Mouse (Mus musculus) forebrain, postnatal 0 days (tissue): Measurements from ENCODE around the gene Bcl9. TPM values are rescaled to one million over a fixed set of nuclear protein-coding genes. Genes with fewer than 3 reads are reported as not detected.

Source experiments
- ATAC-seq: fragments of 200-750 bp; cut with Nextera tagmentation; 2 replicates; pipeline ENCODE4 v1.8.0; 2017; ENCODE audit warnings: mild to moderate bottlenecking, moderate library complexity
- DNase-seq: peaks from one replicate; pipeline ENCODE4 v3.0.0-alpha.2; 2015
- H3K27ac ChIP-seq: fragments of 300-500 bp; sonication (generic); 2 replicates; pipeline ENCODE4 v1.5.1; 2014; ENCODE audit warnings: low read depth, mild to moderate bottlenecking, antibody characterized with exemption, low read length, moderate library complexity, mixed read lengths
- H3K27me3 ChIP-seq: fragments of 300-500 bp; sonication (generic); 2 replicates; pipeline ENCODE4 v1.6.1; 2014; ENCODE audit warnings: mild to moderate bottlenecking, low read length, mixed read lengths; ENCODE audit not compliant: insufficient read depth
- H3K36me3 ChIP-seq: fragments of 300-500 bp; sonication (generic); 2 replicates; pipeline ENCODE4 v1.6.1; 2014; ENCODE audit warnings: mild to moderate bottlenecking, moderate library complexity; ENCODE audit not compliant: insufficient read depth
- H3K4me1 ChIP-seq: fragments of 300-500 bp; sonication (generic); 2 replicates; pipeline ENCODE4 v1.6.1; 2014; ENCODE audit warnings: antibody characterized with exemption; ENCODE audit not compliant: insufficient read depth
- H3K4me2 ChIP-seq: fragments of 300-500 bp; sonication (generic); 2 replicates; pipeline ENCODE4 v1.6.1; 2014; ENCODE audit warnings: low read depth, mild to moderate bottlenecking, moderate library complexity
- H3K4me3 ChIP-seq: fragments of 300-500 bp; sonication (generic); 2 replicates; pipeline ENCODE4 v1.5.1; 2014; ENCODE audit warnings: low read depth, low read length, mixed read lengths
- H3K9ac ChIP-seq: fragments of 300-500 bp; sonication (generic); 2 replicates; pipeline ENCODE4 v1.6.1; 2014; ENCODE audit warnings: mild to moderate bottlenecking
- H3K9me3 ChIP-seq: fragments of 300-500 bp; sonication (generic); 2 replicates; pipeline ENCODE4 v1.6.1; 2016; ENCODE audit warnings: low read length
- CTCF ChIP-seq: sonication (generic); IDR thresholded peaks from 2 replicates; pipeline ENCODE4 v1.5.1; 2016; ENCODE audit warnings: antibody characterized with exemption, control low read depth, low read depth
- whole genome bisulfite sequencing: fragments of 180-500 bp; shearing (Covaris S2); extraction: QIAGEN DNeasy Blood & Tissue Kit; methylation state at CpG from one replicate; pipeline ENCODE4 v1.1.7; 2014; 5-methylcytosine and 5-hydroxymethylcytosine counted together
- polyA plus RNA-seq: library from polyadenylated mRNA; unstranded; fragments of >200 nt; fragmentation: Nextera tagmentation; extraction: Ambion mirVana; gene quantifications from 2 replicates; pipeline ENCODE4 v1.2.1, GENCODE M21; 2015
- total RNA-seq: library from RNA; depleted of rRNA; stranded (reverse); fragments of >200 nt; gene quantifications from 2 replicates; pipeline ENCODE4 v1.2.3, GENCODE M21; 2014

The Bcl9 gene
- total and polyA plus RNA-seq, 2 experiments from 2014 or later, result 46.4 to 62.8 TPM

GRCm38 (mm10) chr3:97327809-97328208 lies 30.1 kb upstream of the Bcl9 start:
- Histone ChIP-seq H3K27ac (no peak overlapping the region), H3K9me3 (no peaks in the 10 kb centered on the region), H3K4me3 (no peak overlapping the region), H3K27me3 (no peaks in the 10 kb centered on the region), H3K4me2 (no peak overlapping the region), H3K36me3 (no peaks in the 10 kb centered on the region), H3K4me1 (0 out of 2 replicates have a peak, but pooled peaks cover 6% of the 10 kb centered on the region), H3K9ac (no peak overlapping the region)
- DNase-seq, result no peak
- WGBS, result 90% methylated on average over 2 of the region's 2 CpGs
- no peak for TF ChIP-seq CTCF
- ATAC-seq, result no peak

- 93% methylated on average over 1 of the region's 1 CpGs for WGBS
- Histone ChIP-seq H3K4me1 (0 out of 2 replicates have a peak, but pooled peaks cover 6% of the 10 kb centered on the region), H3K4me2 (no peak overlapping the region), H3K9ac (no peak overlapping the region), H3K4me3 (no peak overlapping the region), H3K36me3 (no peaks in the 10 kb centered on the region), H3K27ac (no peak overlapping the region), H3K9me3 (no peaks in the 10 kb centered on the region), H3K27me3 (no peaks in the 10 kb centered on the region)
- ATAC-seq (no peak), DNase-seq (no peak)
- no peak for TF ChIP-seq CTCF
Observed at GRCm38 (mm10) chr3:97327356-97327755, 29.6 kb upstream of the Bcl9 start.

GRCm38 (mm10) chr3:97325621-97326345 lies 28.1 kb upstream of the Bcl9 start:
- Histone ChIP-seq H3K4me3 (no peak overlapping the region), H3K4me1 (0 out of 2 replicates have a peak, but pooled peaks cover 6% of the 10 kb centered on the region), H3K4me2 (no peak overlapping the region), H3K36me3 (no peaks in the 10 kb centered on the region), H3K27me3 (no peaks in the 10 kb centered on the region), H3K9me3 (no peaks in the 10 kb centered on the region), H3K27ac (peak overlapping the region; percentile 40; the same call in 1 of the 2 replicates), H3K9ac (no peak overlapping the region)
- DNase-seq (peak; percentile 45), ATAC-seq (peak; percentile 80)
- 72% methylated on average over 15 of the region's 15 CpGs for WGBS
- no peak for TF ChIP-seq CTCF

GRCm38 (mm10) chr3:97324046-97324445 lies 26.3 kb upstream of the Bcl9 start:
- peak; percentile 43 for DNase-seq
- TF ChIP-seq CTCF, result no peak
- WGBS, result 14% methylated on average over 17 of the region's 17 CpGs
- H3K27ac ChIP-seq, result no peak overlapping the region
- ATAC-seq, result peak; percentile 60
- H3K4me3 ChIP-seq, result peak overlapping the region; percentile 26; the same call in 1 of the 2 replicates
- H3K27me3 ChIP-seq, result no peaks in the 10 kb centered on the region
- peak overlapping the region; percentile 46 for H3K4me2 ChIP-seq
- H3K36me3 ChIP-seq, result no peaks in the 10 kb centered on the region
- no peaks in the 10 kb centered on the region for H3K9me3 ChIP-seq
- H3K9ac ChIP-seq, result peak overlapping the region; percentile 40; the same call in 1 of the 2 replicates
- 0 out of 2 replicates have a peak, but pooled peaks cover 6% of the 10 kb centered on the region for H3K4me1 ChIP-seq

GRCm38 (mm10) chr3:97317302-97317701 lies 19.6 kb upstream of the Bcl9 start:
- WGBS, result 54% methylated on average over 3 of the region's 3 CpGs
- Histone ChIP-seq H3K4me2 (no peak overlapping the region), H3K4me1 (no peaks in the 10 kb centered on the region; the same call in 1 of the 2 replicates), H3K27ac (no peak overlapping the region), H3K9me3 (no peaks in the 10 kb centered on the region), H3K36me3 (no peaks in the 10 kb centered on the region), H3K27me3 (no peaks in the 10 kb centered on the region), H3K4me3 (no peak overlapping the region), H3K9ac (no peak overlapping the region)
- DNase-seq, result no peak
- TF ChIP-seq CTCF, result no peak
- ATAC-seq, result no peak

- no peaks in the 10 kb centered on the region for H3K36me3 ChIP-seq
- no peak overlapping the region for H3K27ac ChIP-seq
- H3K9ac ChIP-seq, result no peak overlapping the region
- DNase-seq (no peak), ATAC-seq (peak; percentile 26; the same call in 1 of the 2 replicates)
- no peaks in the 10 kb centered on the region for H3K27me3 ChIP-seq
- peaks cover 8% of the 10 kb centered on the region; the same call in 1 of the 2 replicates for H3K4me1 ChIP-seq
- H3K4me2 ChIP-seq, result no peak overlapping the region
- TF ChIP-seq CTCF, result no peak
- 76% methylated on average over 2 of the region's 2 CpGs for WGBS
- no peak overlapping the region for H3K4me3 ChIP-seq
- no peaks in the 10 kb centered on the region for H3K9me3 ChIP-seq
Observed at GRCm38 (mm10) chr3:97313431-97313830, 15.7 kb upstream of the Bcl9 start.

GRCm38 (mm10) chr3:97311998-97312397 lies 14.3 kb upstream of the Bcl9 start:
- Histone ChIP-seq H3K27me3 (no peaks in the 10 kb centered on the region), H3K9ac (peak overlapping the region; percentile 41)
- WGBS, result 12% methylated on average over 21 of the region's 21 CpGs

More at GRCm38 (mm10) chr3:97311998-97312397, 14.3 kb upstream of the Bcl9 start:
- peak overlapping the region; percentile 35; the same call in 1 of the 2 replicates for H3K27ac ChIP-seq
- DNase-seq, result peak; percentile 77
- H3K4me1 ChIP-seq, result peaks cover 8% of the 10 kb centered on the region; the same call in 1 of the 2 replicates
- TF ChIP-seq CTCF, result no peak
- no peaks in the 10 kb centered on the region for H3K36me3 ChIP-seq
- peak overlapping the region; percentile 26 for H3K4me3 ChIP-seq
- ATAC-seq, result peak; percentile 61
- no peaks in the 10 kb centered on the region for H3K9me3 ChIP-seq
- H3K4me2 ChIP-seq, result peak overlapping the region; percentile 50
